Mouse (Mus musculus): Measurements from ENCODE around the gene Kif13a. TPM values are rescaled to one million over a fixed set of nuclear protein-coding genes. Genes with fewer than 3 reads are reported as not detected.

Kif13a gene
- polyA plus RNA-seq (2012; rRNA removed) = 16.4 and 17.4 TPM in 2 replicates

- Histone ChIP-seq H3K4me1 (ENCODE audit: control insufficient read depth, insufficient read depth, low read length) (peaks cover 4% of the 10 kb centered on the region; the same call in 1 of the 2 replicates), H3K27me3 (replicated peaks; ENCODE audit: control insufficient read depth, insufficient read depth, low read length) (no peaks in the 10 kb centered on the region), H3K27ac (ENCODE audit: insufficient read depth, low read depth, low read length) (peak within 1 kb of the TSS; percentile 96), H3K36me3 (ENCODE audit: control insufficient read depth, insufficient read depth, low read length) (no peaks in the 10 kb centered on the region), H3K4me3 (ENCODE audit: insufficient read depth, low read depth, low read length) (peak within 1 kb of the TSS; percentile 71)
- TF ChIP-seq POLR2A (IDR thresholded peaks at IDR 0.05; ENCODE audit: low read depth, low read length) (peak; percentile 52), CTCF (conservative IDR thresholded peaks at IDR 0.05; ENCODE audit: insufficient read depth, insufficient read length, low read depth, low read length) (no peak)
- peak; percentile 97 for DNase-seq
- 11% methylated on average over 90 of the region's 96 CpGs for WGBS
Observed at GRCm38 (mm10) chr13:46929719-46930658, at the start of gene Kif13a. Gene Kif13a, minus strand, starts transcription at chr13:46929867.

DNA sequence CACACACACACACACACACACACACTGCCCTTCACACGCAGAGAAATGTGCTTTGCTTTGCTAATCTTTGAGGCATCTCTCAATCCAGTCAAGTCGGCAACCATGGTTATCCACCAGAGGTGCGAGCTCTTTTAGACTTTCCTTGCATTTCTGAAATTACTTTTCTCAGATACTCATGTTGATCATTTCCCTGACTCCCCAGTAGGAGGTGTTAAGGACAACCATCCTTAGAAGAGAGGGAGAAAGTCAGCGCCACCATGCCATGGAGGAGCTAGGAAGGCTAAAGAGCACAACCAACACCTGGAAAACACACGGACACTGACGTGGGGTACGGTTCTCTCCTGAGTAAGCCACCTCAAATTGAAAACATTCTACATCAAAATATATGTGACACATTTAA lies 46.9 kb upstream of the Kif13a start:
- DNase-seq = no peak
- 85% methylated on average over 7 of the region's 7 CpGs for WGBS

DNA sequence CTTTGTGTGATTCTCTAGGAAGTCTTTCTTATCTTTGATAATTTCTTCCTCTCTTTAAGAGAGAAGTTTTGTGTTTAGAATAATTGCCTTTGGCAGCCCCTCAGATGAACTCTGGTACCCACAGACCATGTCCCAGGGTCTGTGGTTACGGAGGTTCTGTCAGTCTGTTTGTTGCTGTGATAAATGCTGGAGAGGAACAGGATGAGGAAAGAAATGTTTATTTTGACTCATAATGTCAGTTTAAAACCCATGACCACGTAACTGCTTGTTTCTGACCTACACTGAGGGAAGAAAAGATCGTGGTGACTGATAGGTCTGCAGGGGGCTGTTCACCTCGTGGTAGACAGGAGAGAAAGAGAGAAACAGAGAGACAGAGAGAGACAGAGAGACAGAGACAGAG lies 46.3 kb upstream of the Kif13a start:
- TF ChIP-seq CTCF (conservative IDR thresholded peaks at IDR 0.05; ENCODE audit: insufficient read depth, insufficient read length, low read depth, low read length) (no peak), POLR2A (IDR thresholded peaks at IDR 0.05; ENCODE audit: low read depth, low read length) (no peak)
- no peaks in the 10 kb centered on the region for H3K27me3 ChIP-seq (replicated peaks; ENCODE audit: control insufficient read depth, insufficient read depth, low read length)
- H3K4me1 ChIP-seq (ENCODE audit: control insufficient read depth, insufficient read depth, low read length) = no peaks in the 10 kb centered on the region
- H3K36me3 ChIP-seq (ENCODE audit: control insufficient read depth, insufficient read depth, low read length) = no peaks in the 10 kb centered on the region
- H3K27ac ChIP-seq (ENCODE audit: insufficient read depth, low read depth, low read length) = no peak overlapping the region
- DNase-seq = no peak
- WGBS = 50% methylated on average over 4 of the region's 4 CpGs
- no peak overlapping the region for H3K4me3 ChIP-seq (ENCODE audit: insufficient read depth, low read depth, low read length)

More for the DNA sequence above, 46.9 kb upstream of the Kif13a start:
- no peak overlapping the region for H3K27ac ChIP-seq (ENCODE audit: insufficient read depth, low read depth, low read length)
- no peaks in the 10 kb centered on the region for H3K36me3 ChIP-seq (ENCODE audit: control insufficient read depth, insufficient read depth, low read length)
- no peaks in the 10 kb centered on the region for H3K27me3 ChIP-seq (replicated peaks; ENCODE audit: control insufficient read depth, insufficient read depth, low read length)
- no peak overlapping the region for H3K4me3 ChIP-seq (ENCODE audit: insufficient read depth, low read depth, low read length)
- no peaks in the 10 kb centered on the region for H3K4me1 ChIP-seq (ENCODE audit: control insufficient read depth, insufficient read depth, low read length)
- TF ChIP-seq POLR2A (IDR thresholded peaks at IDR 0.05; ENCODE audit: low read depth, low read length) (no peak), CTCF (conservative IDR thresholded peaks at IDR 0.05; ENCODE audit: insufficient read depth, insufficient read length, low read depth, low read length) (no peak)

- no peaks in the 10 kb centered on the region for H3K4me1 ChIP-seq (ENCODE audit: control insufficient read depth, insufficient read depth, low read length)
- TF ChIP-seq CTCF (conservative IDR thresholded peaks at IDR 0.05; ENCODE audit: insufficient read depth, insufficient read length, low read depth, low read length) (no peak), POLR2A (IDR thresholded peaks at IDR 0.05; ENCODE audit: low read depth, low read length) (no peak)
- 78% methylated on average over 14 of the region's 14 CpGs for WGBS
- H3K4me3 ChIP-seq (ENCODE audit: insufficient read depth, low read depth, low read length) = no peak overlapping the region
- no peaks in the 10 kb centered on the region for H3K36me3 ChIP-seq (ENCODE audit: control insufficient read depth, insufficient read depth, low read length)
- no peak overlapping the region for H3K27ac ChIP-seq (ENCODE audit: insufficient read depth, low read depth, low read length)
- no peaks in the 10 kb centered on the region for H3K27me3 ChIP-seq (replicated peaks; ENCODE audit: control insufficient read depth, insufficient read depth, low read length)
- DNase-seq = no peak
Observed at GRCm38 (mm10) chr13:46975031-46975551, 45.4 kb upstream of the Kif13a start.

DNA sequence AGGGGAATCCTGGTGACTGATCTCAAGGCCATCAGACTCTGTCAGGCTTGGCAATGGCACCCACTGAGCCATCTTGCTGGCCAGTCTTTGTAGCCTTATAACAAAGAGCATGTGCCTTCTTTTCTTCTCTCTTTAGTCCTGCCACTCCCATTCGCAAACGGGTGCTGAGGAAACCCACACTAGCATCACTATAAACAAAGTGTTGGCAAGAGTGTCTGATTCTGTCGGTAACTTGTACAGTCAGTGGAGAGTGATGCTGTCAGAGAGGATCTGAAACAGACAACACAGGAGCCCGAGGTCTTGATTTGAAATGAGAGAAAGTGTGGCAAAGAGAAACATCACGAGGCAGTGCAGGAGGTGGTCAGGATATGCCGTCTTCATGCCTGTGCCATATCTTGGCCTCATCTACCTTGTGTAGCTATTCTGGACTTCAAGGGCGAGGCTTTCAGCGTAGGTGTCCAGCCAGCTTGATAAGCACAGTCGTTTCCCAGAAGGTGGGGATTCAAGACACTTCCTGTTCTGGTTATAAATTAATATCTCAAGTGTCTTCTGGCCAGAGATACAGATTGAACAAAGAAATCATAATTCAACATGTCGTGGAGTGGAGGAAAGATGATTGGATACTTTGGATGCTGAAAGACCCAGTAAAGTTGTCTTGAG lies 40.7 kb upstream of the Kif13a start:
- Histone ChIP-seq H3K27ac (ENCODE audit: insufficient read depth, low read depth, low read length) (peak overlapping the region; percentile 33; the same call in 1 of the 2 replicates), H3K4me3 (ENCODE audit: insufficient read depth, low read depth, low read length) (no peak overlapping the region), H3K36me3 (ENCODE audit: control insufficient read depth, insufficient read depth, low read length) (no peaks in the 10 kb centered on the region), H3K27me3 (replicated peaks; ENCODE audit: control insufficient read depth, insufficient read depth, low read length) (no peaks in the 10 kb centered on the region), H3K4me1 (ENCODE audit: control insufficient read depth, insufficient read depth, low read length) (no peaks in the 10 kb centered on the region)
- 67% methylated on average over 10 of the region's 10 CpGs for WGBS
- TF ChIP-seq POLR2A (IDR thresholded peaks at IDR 0.05; ENCODE audit: low read depth, low read length) = no peak
- TF ChIP-seq CTCF (conservative IDR thresholded peaks at IDR 0.05; ENCODE audit: insufficient read depth, insufficient read length, low read depth, low read length) = no peak
- DNase-seq = peak; percentile 57

DNA sequence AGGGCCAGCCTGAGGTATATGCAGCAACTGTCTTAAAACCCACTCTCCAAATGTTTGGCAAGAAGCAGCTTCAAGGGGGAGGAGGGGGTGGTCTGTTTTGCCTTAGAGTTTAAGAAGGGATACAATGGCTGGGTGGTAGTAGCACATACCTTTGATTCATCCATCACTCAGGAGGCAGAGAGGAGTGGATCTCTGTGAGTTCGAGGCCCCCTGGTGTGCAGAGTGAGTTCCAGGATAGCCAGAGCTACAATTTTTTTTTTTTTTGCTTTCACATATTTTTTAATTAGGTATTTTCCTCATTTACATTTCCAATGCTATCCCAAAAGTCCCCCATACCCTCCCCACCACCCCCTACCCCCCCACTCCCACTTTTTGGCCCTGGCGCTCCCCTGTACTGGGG lies 39.0 kb upstream of the Kif13a start:
- Histone ChIP-seq H3K4me3 (ENCODE audit: insufficient read depth, low read depth, low read length) (no peak overlapping the region), H3K27me3 (replicated peaks; ENCODE audit: control insufficient read depth, insufficient read depth, low read length) (no peaks in the 10 kb centered on the region; the same call in 1 of the 2 replicates), H3K27ac (ENCODE audit: insufficient read depth, low read depth, low read length) (no peak overlapping the region), H3K4me1 (ENCODE audit: control insufficient read depth, insufficient read depth, low read length) (no peaks in the 10 kb centered on the region), H3K36me3 (ENCODE audit: control insufficient read depth, insufficient read depth, low read length) (no peaks in the 10 kb centered on the region)
- peak; percentile 25; the same call in 1 of the 2 replicates for TF ChIP-seq CTCF (conservative IDR thresholded peaks at IDR 0.05; ENCODE audit: insufficient read depth, insufficient read length, low read depth, low read length)
- no peak for TF ChIP-seq POLR2A (IDR thresholded peaks at IDR 0.05; ENCODE audit: low read depth, low read length)
- WGBS = 93% methylated on average over 2 of the region's 2 CpGs
- no peak for DNase-seq
